Mouse (Mus musculus) frontal cortex, postnatal 25 days (tissue): Measurements from ENCODE around the gene Prss30.
A peak's percentile ranks its signal among the peaks of the same experiment; 100 is the strongest.

ENCODE experiments used
- DNase-seq, 2 experiments: peaks; one replicate each; pipeline ENCODE4 v3.0.0; 2022; ENCODE audit warnings: low spot score in 2 of 2

Prss30 gene

GRCm38 (mm10) chr17:23980297-23980909 is at the start of gene Prss30:
Prss30 (minus strand) TSS chr17:23980566.
- no peak for DNase-seq

GRCm38 (mm10) chr17:24029477-24029876 is 49.1 kb upstream of the Prss30 start:
- DNase-seq: no peak

- no peak for DNase-seq
Observed at GRCm38 (mm10) chr17:24021375-24022199, 41.2 kb upstream of the Prss30 start.

GRCm38 (mm10) chr17:24020696-24021095 is 40.3 kb upstream of the Prss30 start:
- DNase-seq: no peak

GRCm38 (mm10) chr17:24015727-24016126 is 35.4 kb upstream of the Prss30 start:
- no peak for DNase-seq

GRCm38 (mm10) chr17:24014433-24014965 is 34.1 kb upstream of the Prss30 start:
- no peak for DNase-seq

GRCm38 (mm10) chr17:24012921-24013320 is 32.6 kb upstream of the Prss30 start:
- DNase-seq: no peak

GRCm38 (mm10) chr17:24009617-24010016 is 29.3 kb upstream of the Prss30 start:
- DNase-seq: no peak

- DNase-seq: no peak
Observed at GRCm38 (mm10) chr17:24008105-24008504, 27.7 kb upstream of the Prss30 start.

GRCm38 (mm10) chr17:24007391-24007790 is 27.0 kb upstream of the Prss30 start:
- no peak for DNase-seq

- DNase-seq: no peak
Observed at GRCm38 (mm10) chr17:24006930-24007329, 26.6 kb upstream of the Prss30 start.

GRCm38 (mm10) chr17:24005049-24005448 is 24.7 kb upstream of the Prss30 start:
- no peak for DNase-seq

- DNase-seq: no peak
Observed at GRCm38 (mm10) chr17:24004071-24004665, 23.8 kb upstream of the Prss30 start.

- DNase-seq: peak; percentile 56 to 65
Observed at GRCm38 (mm10) chr17:24000404-24000803, 20.0 kb upstream of the Prss30 start.

- no peak for DNase-seq
Observed at GRCm38 (mm10) chr17:23998383-23998782, 18.0 kb upstream of the Prss30 start.

GRCm38 (mm10) chr17:23997901-23998300 is 17.5 kb upstream of the Prss30 start, which contains the start of gene Prss22:
Prss22 (minus strand) TSS chr17:23998100.
- no peak for DNase-seq

GRCm38 (mm10) chr17:23995421-23995820 is 15.1 kb upstream of the Prss30 start:
- no peak for DNase-seq

GRCm38 (mm10) chr17:23994667-23995066 is 14.3 kb upstream of the Prss30 start:
- DNase-seq: no peak

- DNase-seq: peak; percentile 97 to 98
Observed at GRCm38 (mm10) chr17:23993559-23994428, 13.4 kb upstream of the Prss30 start.

GRCm38 (mm10) chr17:23992789-23993553 is 12.6 kb upstream of the Prss30 start:
- no peak for DNase-seq

GRCm38 (mm10) chr17:23989802-23990201 is 9.4 kb upstream of the Prss30 start:
- DNase-seq: no peak
